Mouse (Mus musculus) effector memory CD4-positive, alpha-beta T cell, adult 5 months (primary cell): ENCODE data around the gene Vmn2r21. TPM values are rescaled to one million over a fixed set of nuclear protein-coding genes. Genes with fewer than 3 reads are reported as not detected.

ENCODE experiments used
- polyA plus RNA-seq: library from polyadenylated mRNA; unstranded; fragments of 100-300 nt; shearing (Covaris generic); gene quantifications from one replicate; pipeline ENCODE4 v1.2.1, GENCODE M21; 2017

Vmn2r21 gene
- polyA plus RNA-seq: not detected

GRCm38 (mm10) chr6:123533306-123533705 lies at the start of gene Vmn2r21:
Gene Vmn2r21, minus strand, starts transcription at chr6:123533406.

Other genes starting within 250 kb of the Vmn2r21 start
- 0.16 TPM for gene Clec4e, start 243.5 kb downstream of the Vmn2r21 start, polyA plus RNA-seq
- gene Vmn2r19, start 225.1 kb downstream of the Vmn2r21 start, polyA plus RNA-seq: not detected
- gene Vmn2r20, start 115.3 kb downstream of the Vmn2r21 start, polyA plus RNA-seq: 0.04 TPM
- 0.09 TPM for gene Vmn2r22, start 117.3 kb upstream of the Vmn2r21 start, polyA plus RNA-seq
- gene Vmn2r23, start 169.3 kb upstream of the Vmn2r21 start, polyA plus RNA-seq: 0.06 TPM
- gene Vmn2r24, start 245.5 kb upstream of the Vmn2r21 start, polyA plus RNA-seq: not detected